In genomic region chr9:121631946-121632345, GRCm38 (mm10) we compare ENCODE assay signal across 19 mouse cellular contexts. TPM values are rescaled to one million over a fixed set of nuclear protein-coding genes. Genes with fewer than 3 reads are reported as not detected.
DNase-seq lines count a peak whose midpoint lies in the region; ATAC-seq lines count a peak whose summit lies in the region.
"Had no signal": no experiment of that assay in that cellular context is flagged by ENCODE, and none has a peak within 500 bp of the region (broad histone marks: within the 10 kb centered on the region; RNA-seq: fewer than 3 reads in every experiment).

No protein-coding gene starts in this region.

- H3K36me3 ChIP-seq in liver, embryonic 11.5 days (ENCODE audit: control insufficient read depth, insufficient read depth, low read length): no peaks in the 10 kb centered on the region
- H3K36me3 ChIP-seq: embryonic facial prominence, embryonic 12.5 days; liver, embryonic 13.5 days had no signal

- no peak overlapping the region for H3K9ac ChIP-seq in liver, embryonic 11.5 days (ENCODE audit: low read depth, low read length)
- H3K9ac ChIP-seq: embryonic facial prominence, embryonic 12.5 days; forebrain, postnatal 0 days; liver, embryonic 13.5 days had no signal

- DNase-seq in adrenal gland, adult (ENCODE audit: inconsistent age in 2 of 2, low spot score in 1 of 2): peak; percentile 23 to 28
- no peak for DNase-seq in adrenal gland, postnatal 4 days (ENCODE audit: low spot score in 2 of 2)
- DNase-seq in liver: peak; percentile 23
- DNase-seq in liver, embryonic 11.5 days (ENCODE audit: low spot score): no peak
- DNase-seq in brain, adult 2 months (ENCODE audit: low read depth, low spot score): peak; percentile 27
- DNase-seq in lung, postnatal 36 days: peak; percentile 71
- no peak for DNase-seq in left cerebral cortex, adult 9 months (ENCODE audit: low spot score in 2 of 2)
- no peak for DNase-seq in thymus, adult 18-20 months
- DNase-seq: cerebellum, adult 11-12 months; forebrain, postnatal 0 days; liver, embryonic 13.5 days; thymus, postnatal 14 days had no signal

- no peak overlapping the region for H3K27ac ChIP-seq in liver, embryonic 11.5 days (ENCODE audit: low read depth, low read length)
- H3K27ac ChIP-seq: embryonic facial prominence, embryonic 12.5 days; kidney, postnatal 0 days; liver, embryonic 13.5 days had no signal

- no peak overlapping the region for H3K4me3 ChIP-seq in liver, embryonic 11.5 days (ENCODE audit: low read depth, low read length)
- H3K4me3 ChIP-seq: embryonic facial prominence, embryonic 12.5 days; liver, embryonic 13.5 days had no signal

- H3K4me2 ChIP-seq in liver, embryonic 11.5 days: no peak overlapping the region
- H3K4me2 ChIP-seq: embryonic facial prominence, embryonic 12.5 days; liver, embryonic 13.5 days had no signal

- ATAC-seq in liver, embryonic 11.5 days (replicated peaks; ENCODE audit: low FRiP score): no peak
- ATAC-seq: forebrain, postnatal 0 days; Patski had no signal

- WGBS in liver, embryonic 11.5 days: 33% methylated on average over 4 of the region's 4 CpGs

- H3K27me3 ChIP-seq in liver, embryonic 11.5 days (replicated peaks; ENCODE audit: control insufficient read depth, insufficient read depth, low read length): peaks cover 3% of the 10 kb centered on the region; the same call in 1 of the 2 replicates

- H3K9me3 ChIP-seq in liver, embryonic 11.5 days (ENCODE audit: control insufficient read depth, low read length): no peaks in the 10 kb centered on the region
- H3K9me3 ChIP-seq: embryonic facial prominence, embryonic 12.5 days; liver, embryonic 13.5 days had no signal

- H3K4me1 ChIP-seq in liver, embryonic 11.5 days (replicated peaks; ENCODE audit: control insufficient read depth, insufficient read depth, low read length): no peaks in the 10 kb centered on the region
- H3K4me1 ChIP-seq: embryonic facial prominence, embryonic 12.5 days; liver, embryonic 13.5 days had no signal

RNA-seq across cellular contexts. Expression of gene Lyzl4, which starts 9.9 kb away (rescaled TPM):
- total RNA-seq in adrenal gland, postnatal 4 days (2021): under 1 TPM in 1 of 2 experiments, not detected in 1; 0.31 TPM
- polyA plus RNA-seq in liver, embryonic 11.5 days (2014; fragmentation: Nextera tagmentation; extraction: Ambion mirVana): not detected in 2 replicates
- total RNA-seq: forebrain, postnatal 0 days; heart, postnatal 10 days; megakaryocyte-erythroid progenitor cell, adult 5-6 weeks; neutrophil, adult 5-6 weeks had no signal
- polyA plus RNA-seq: brain, embryonic 14.5 days; forebrain, postnatal 0 days; kidney, postnatal 0 days; Patski had no signal

RNA-seq across cellular contexts. Expression of gene Vipr1, which starts 10.6 kb away (rescaled TPM):
- total RNA-seq in adrenal gland, postnatal 4 days (2021): 1 to 10 TPM in 1 of 2 experiments, under 1 TPM in 1; 0.64 to 1.7 TPM
- 0.25 and 0.77 TPM in 2 replicates for polyA plus RNA-seq in liver, embryonic 11.5 days (2014; fragmentation: Nextera tagmentation; extraction: Ambion mirVana)
- total RNA-seq: megakaryocyte-erythroid progenitor cell, adult 5-6 weeks had no signal
- polyA plus RNA-seq: Patski had no signal

Comparison
In these comparisons a context has a peak if more than half of its experiments do, and no peak if none do; other contexts are left out.
1. DNase-seq: peak in adrenal gland, adult (2 of 2), liver (single experiment), brain, adult 2 months (single experiment) and lung, postnatal 36 days (single experiment); none in adrenal gland, postnatal 4 days (0 of 2), liver, embryonic 11.5 days (single experiment), left cerebral cortex, adult 9 months (0 of 2) and thymus, adult 18-20 months (0 of 2).